Mouse (Mus musculus) heart, adult 2 months (tissue): Measurements from ENCODE around the gene 9030612E09Rik. TPM values are rescaled to one million over a fixed set of nuclear protein-coding genes. Genes with fewer than 3 reads are reported as not detected.

ENCODE experiments used
- DNase-seq, 2 experiments: peaks; one replicate each; pipeline ENCODE4 v3.0.0; 2021
- H3K27ac ChIP-seq: fragments of 200-600 bp; 2 replicates; pipeline ENCODE4 v1.8.1; 2022
- H3K27me3 ChIP-seq: fragments of 200-500 bp; 2 replicates; pipeline ENCODE4 v1.6.1; 2012; ENCODE audit warnings: mild to moderate bottlenecking, low read length, inconsistent platforms, mixed read lengths; ENCODE audit not compliant: control insufficient read depth, insufficient read depth
- H3K36me3 ChIP-seq: fragments of 200-500 bp; 2 replicates; pipeline ENCODE4 v1.6.1; 2012; ENCODE audit warnings: low read length, inconsistent platforms; ENCODE audit not compliant: control insufficient read depth, insufficient read depth
- H3K4me1 ChIP-seq: fragments of 200-500 bp; 2 replicates; pipeline ENCODE4 v1.6.1; 2011; ENCODE audit warnings: low read length; ENCODE audit not compliant: control insufficient read depth, insufficient read depth
- H3K4me3 ChIP-seq: fragments of 200-600 bp; 2 replicates; pipeline ENCODE4 v1.8.1; 2022
- H3K79me2 ChIP-seq: fragments of 200-500 bp; replicated peaks from 2 replicates; pipeline ENCODE4 v1.6.1; 2012; ENCODE audit warnings: mild to moderate bottlenecking, inconsistent platforms, low read length, moderate library complexity, mixed read lengths; ENCODE audit not compliant: control insufficient read depth, insufficient read depth
- H3K9ac ChIP-seq: fragments of 200-500 bp; 2 replicates; pipeline ENCODE4 v1.6.1; 2012; ENCODE audit warnings: low read depth, mild to moderate bottlenecking, control low read depth, inconsistent platforms, low read length, mixed read lengths
- CTCF ChIP-seq: fragments of 200-600 bp; IDR thresholded peaks from 2 replicates; pipeline ENCODE4 v1.8.1; 2022; ENCODE audit warnings: antibody characterized with exemption, mild to moderate bottlenecking, moderate library complexity
- EP300 ChIP-seq: fragments of 200-500 bp; IDR thresholded peaks from 2 replicates; pipeline ENCODE4 v1.6.1; 2011; ENCODE audit warnings: low read depth, low read length, control low read depth; ENCODE audit not compliant: insufficient read depth
- POLR2A ChIP-seq: fragments of 200-500 bp; IDR thresholded peaks from 2 replicates; pipeline ENCODE4 v1.6.1; 2011; ENCODE audit warnings: mild to moderate bottlenecking, low read depth, low read length, control low read depth; ENCODE audit not compliant: insufficient read depth
- whole genome bisulfite sequencing: fragments of 180-500 bp; shearing (Covaris S2); methylation state at CpG from one replicate; pipeline ENCODE4 v1.1.7; 2018; 5-methylcytosine and 5-hydroxymethylcytosine counted together
- intact Hi-C: fragments of 180-260 bp; cut with DNase I; formaldehyde crosslinking; loops from one replicate; pipeline ENCODE4 v1.15.1; 2025
- polyA plus RNA-seq: library from polyadenylated mRNA; depleted of rRNA; stranded (reverse); fragments of >200 nt; gene quantifications from 2 replicates; pipeline ENCODE4 v1.2.3, GENCODE M21; 2012
- total RNA-seq, 2 experiments: library from RNA; stranded (reverse); gene quantifications; 2 replicates each; pipeline ENCODE4 v1.2.3; 2021

Gene 9030612E09Rik
- total and polyA plus RNA-seq, 3 experiments, result 2.2 to 3.5 (median 2.5) TPM

DNA sequence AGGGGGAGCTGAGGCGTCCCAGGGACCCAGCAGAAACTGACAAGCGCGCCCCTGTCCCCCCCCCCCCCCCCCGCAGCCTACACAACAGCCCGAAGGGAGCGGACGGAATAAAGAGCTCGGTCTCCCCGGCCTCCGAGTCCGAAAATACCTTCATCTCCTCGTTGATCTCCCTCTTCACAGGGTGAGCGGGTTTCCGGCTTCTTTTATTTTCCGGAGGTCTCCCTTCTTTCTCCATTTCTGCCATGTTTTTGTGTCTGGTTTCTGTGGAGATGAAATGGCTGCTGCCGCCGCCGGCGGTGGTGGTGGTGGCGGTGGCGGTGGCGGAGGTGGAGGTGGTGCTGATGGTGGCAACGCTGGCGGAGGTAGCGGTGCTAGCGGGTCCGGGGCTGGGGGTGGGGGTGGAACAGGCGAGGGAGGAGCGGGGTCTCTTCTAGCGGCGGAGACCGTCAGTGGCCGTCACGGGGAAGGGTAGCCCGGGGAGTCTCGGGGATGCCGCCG lies 627 bp upstream of the 9030612E09Rik start:
- no peak for DNase-seq
- peak overlapping the region; percentile 76 for H3K27ac ChIP-seq

DNA sequence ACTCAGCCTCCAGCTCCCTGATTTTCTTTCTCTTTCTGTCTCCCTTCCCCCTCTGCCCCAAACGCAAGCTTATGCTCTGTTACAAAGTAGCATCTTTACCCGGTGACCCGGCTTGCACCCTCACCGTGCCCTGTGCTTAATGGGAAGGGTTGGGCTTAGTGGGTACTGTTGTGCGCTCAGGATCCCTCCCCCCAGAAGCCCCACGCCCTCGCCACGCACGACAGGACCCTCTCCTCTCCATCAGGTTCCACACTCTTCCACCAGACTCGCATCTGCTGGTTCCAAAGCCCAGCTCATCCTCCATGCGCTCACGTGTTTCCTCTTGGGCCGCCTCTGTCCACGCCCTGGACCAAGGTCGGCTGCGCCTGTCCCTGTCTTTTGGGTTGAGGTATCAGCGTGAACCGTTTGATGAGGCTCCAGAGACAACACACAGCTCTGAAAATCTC lies 675 bp downstream of the 9030612E09Rik start:
- Histone ChIP-seq H3K27ac (peak overlapping the region; percentile 76), H3K9ac (peak overlapping the region; percentile 94), H3K4me1 (peaks cover 2% of the 10 kb centered on the region; the same call in 1 of the 2 replicates), H3K79me2 (no peaks in the 10 kb centered on the region), H3K36me3 (no peaks in the 10 kb centered on the region), H3K27me3 (no peaks in the 10 kb centered on the region), H3K4me3 (peak overlapping the region; percentile 60)
- WGBS, result 14% methylated on average over 18 of the region's 18 CpGs
- TF ChIP-seq EP300 (no peak), POLR2A (no peak), CTCF (no peak)
- no peak for DNase-seq
- intact Hi-C loops, result loop anchor here (10.0 kb wide), 1 partner anchor 330 kb away; no protein-coding TSS in a partner anchor

More for the DNA sequence above, 627 bp upstream of the 9030612E09Rik start:
- no peaks in the 10 kb centered on the region for H3K36me3 ChIP-seq
- WGBS, result under 1% methylated on average over 28 of the region's 38 CpGs
- H3K4me1 ChIP-seq, result peaks cover 2% of the 10 kb centered on the region; the same call in 1 of the 2 replicates
- H3K9ac ChIP-seq, result peak overlapping the region; percentile 94
- H3K27me3 ChIP-seq, result no peaks in the 10 kb centered on the region
- no peak for TF ChIP-seq POLR2A
- no peak for TF ChIP-seq EP300
- no peak for TF ChIP-seq CTCF
- intact Hi-C loops, result loop anchor here (5.0 to 10.0 kb wide), 2 partner anchors 167 to 329 kb away; no protein-coding TSS in a partner anchor
- no peaks in the 10 kb centered on the region for H3K79me2 ChIP-seq
- peak overlapping the region; percentile 60 for H3K4me3 ChIP-seq

DNA sequence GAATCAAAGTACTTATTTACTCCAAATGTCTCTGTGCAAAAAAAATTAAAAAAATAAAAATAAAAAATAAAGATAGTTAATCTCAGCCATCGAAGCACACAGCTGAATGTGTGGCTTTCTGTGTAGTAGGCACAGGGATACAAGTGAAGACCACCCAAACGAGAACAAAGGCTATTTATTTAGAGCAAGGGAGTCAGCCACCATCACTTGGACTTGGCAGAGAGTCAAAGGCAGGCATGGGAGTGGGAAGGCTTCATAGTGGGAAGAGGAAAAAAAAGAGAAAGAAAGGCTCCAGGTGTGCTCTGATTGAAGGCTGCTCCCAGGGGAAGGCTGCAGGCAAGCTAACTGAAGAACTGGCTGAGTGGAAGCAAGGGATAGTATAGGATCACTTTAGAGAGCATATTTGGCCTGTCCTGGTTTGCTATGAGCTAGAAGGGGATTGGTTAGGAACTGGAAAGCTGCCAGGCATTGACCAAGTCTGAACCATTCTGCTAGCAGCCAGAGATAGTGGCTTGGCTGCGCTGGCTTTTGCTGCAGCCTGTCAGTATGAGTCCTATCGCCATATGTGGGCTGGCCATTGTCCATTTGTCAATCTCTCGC lies 5.9 kb downstream of the 9030612E09Rik start:
- no peak overlapping the region for H3K27ac ChIP-seq
- DNase-seq, result peak in 1 of 2 experiments; percentile 9
- 30% methylated on average over 5 of the region's 5 CpGs for WGBS
- no peaks in the 10 kb centered on the region for H3K36me3 ChIP-seq
- H3K9ac ChIP-seq, result no peak overlapping the region
- intact Hi-C loops, result no loop called here
- no peak overlapping the region for H3K4me3 ChIP-seq
- no peaks in the 10 kb centered on the region for H3K79me2 ChIP-seq
- no peak for TF ChIP-seq POLR2A
- no peak for TF ChIP-seq EP300
- TF ChIP-seq CTCF, result no peak
- H3K27me3 ChIP-seq, result no peaks in the 10 kb centered on the region
- H3K4me1 ChIP-seq, result no peaks in the 10 kb centered on the region

DNA sequence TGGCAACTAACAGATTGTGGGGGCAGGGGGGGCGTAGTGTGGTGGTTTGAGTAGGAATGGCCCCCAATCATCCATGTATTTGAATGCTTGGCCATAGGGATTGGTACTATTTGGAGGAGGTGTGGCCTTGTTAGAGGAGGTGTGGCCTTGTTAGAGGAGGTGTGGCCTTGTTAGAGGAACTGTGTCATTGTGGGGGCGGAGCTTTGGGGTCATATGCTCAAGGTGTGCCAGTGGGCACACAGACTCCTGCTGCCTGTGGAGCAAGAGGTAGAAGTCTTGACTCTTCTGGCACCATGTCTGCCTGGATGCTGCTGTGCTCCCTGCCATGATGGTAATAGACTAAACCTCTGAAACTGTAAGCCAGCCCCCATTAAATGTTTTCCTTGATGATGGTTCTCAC lies 25.7 kb downstream of the 9030612E09Rik start:
- Histone ChIP-seq H3K4me1 (no peaks in the 10 kb centered on the region), H3K4me3 (no peak overlapping the region), H3K36me3 (no peaks in the 10 kb centered on the region), H3K9ac (no peak overlapping the region), H3K79me2 (no peaks in the 10 kb centered on the region), H3K27ac (no peak overlapping the region), H3K27me3 (no peaks in the 10 kb centered on the region)
- 88% methylated on average over 2 of the region's 2 CpGs for WGBS
- intact Hi-C loops, result no loop called here
- TF ChIP-seq EP300 (no peak), CTCF (no peak), POLR2A (no peak)
- DNase-seq, result no peak

DNA sequence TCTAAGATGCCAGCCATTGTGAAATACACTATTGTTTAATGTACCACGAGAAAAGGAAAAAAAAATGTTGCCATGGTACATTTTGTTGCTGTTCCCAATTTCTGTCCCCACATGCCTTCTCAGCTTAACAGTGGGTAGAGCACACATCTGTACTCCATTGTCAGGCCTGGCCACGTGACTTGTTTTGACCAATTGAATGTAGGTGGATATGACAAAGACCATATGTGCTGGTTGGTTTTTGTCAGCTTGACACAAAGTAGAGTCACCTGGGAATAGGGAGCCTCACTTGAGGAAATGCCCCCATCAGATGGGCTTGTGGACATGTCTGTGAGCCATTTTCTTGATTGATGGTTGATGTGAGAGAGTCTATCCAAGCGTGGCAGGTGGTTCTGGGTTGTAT lies 29.4 kb downstream of the 9030612E09Rik start:
- intact Hi-C loops, result no loop called here
- TF ChIP-seq CTCF, result no peak
- TF ChIP-seq EP300, result no peak
- no peak for TF ChIP-seq POLR2A

DNA sequence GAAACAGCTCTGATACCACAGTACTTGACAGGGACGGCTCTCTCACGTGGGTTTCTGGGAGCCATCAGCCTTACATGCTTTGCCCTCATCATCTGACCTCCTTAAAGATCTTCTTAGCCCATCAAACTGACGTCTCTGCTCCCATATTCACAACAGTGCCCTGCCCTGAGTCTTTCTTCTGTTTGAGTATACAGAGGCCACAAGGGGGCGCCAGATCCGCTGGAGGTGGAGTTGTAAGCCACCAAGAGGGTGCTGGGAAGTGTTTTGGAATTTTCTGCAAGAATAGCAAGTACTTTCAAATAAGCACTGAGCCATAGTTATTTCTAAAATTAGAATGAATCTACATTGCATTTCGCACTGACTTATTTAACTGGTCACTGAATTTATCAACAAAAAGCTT lies 37.4 kb downstream of the 9030612E09Rik start:
- no peaks in the 10 kb centered on the region for H3K4me1 ChIP-seq
- H3K79me2 ChIP-seq, result no peaks in the 10 kb centered on the region
- TF ChIP-seq CTCF (peak; percentile 65), EP300 (no peak), POLR2A (no peak)
- no peak overlapping the region for H3K27ac ChIP-seq
- H3K4me3 ChIP-seq, result no peak overlapping the region
- H3K36me3 ChIP-seq, result no peaks in the 10 kb centered on the region
- WGBS, result 45% methylated on average over 6 of the region's 6 CpGs
- DNase-seq, result peak; percentile 7 to 35
- no peak overlapping the region for H3K9ac ChIP-seq
- no peaks in the 10 kb centered on the region for H3K27me3 ChIP-seq
- intact Hi-C loops, result no loop called here

More for the DNA sequence above, 29.4 kb downstream of the 9030612E09Rik start:
- no peak overlapping the region for H3K4me3 ChIP-seq
- no peak for DNase-seq
- H3K36me3 ChIP-seq, result no peaks in the 10 kb centered on the region
- WGBS, result 76% methylated on average over 3 of the region's 3 CpGs
- no peak overlapping the region for H3K27ac ChIP-seq
- no peak overlapping the region for H3K9ac ChIP-seq
- no peaks in the 10 kb centered on the region for H3K4me1 ChIP-seq
- no peaks in the 10 kb centered on the region for H3K79me2 ChIP-seq
- H3K27me3 ChIP-seq, result no peaks in the 10 kb centered on the region
